Mouse (Mus musculus) olfactory bulb, adult 2 months (tissue): Measurements from ENCODE around the gene Aig1.

ENCODE experiments used
- CTCF ChIP-seq: fragments of 200-500 bp; IDR thresholded peaks from 2 replicates; pipeline ENCODE4 v1.5.1; 2012; ENCODE audit warnings: low read depth, mild to moderate bottlenecking, low read length, moderate library complexity; ENCODE audit not compliant: insufficient read depth
- POLR2A ChIP-seq: fragments of 200-500 bp; IDR thresholded peaks from 2 replicates; pipeline ENCODE4 v1.6.1; 2012; ENCODE audit warnings: mild to moderate bottlenecking, low read depth, low read length, moderate library complexity; ENCODE audit not compliant: insufficient read depth

GRCm38 (mm10) chr10:13705771-13706170 lies 163.0 kb downstream of the Aig1 start:
- no peak for TF ChIP-seq CTCF
- no peak for TF ChIP-seq POLR2A
